Mouse (Mus musculus) ovary, postnatal 10 days (tissue): ENCODE results near the gene Phactr2.

Experiments used
- DNase-seq: peaks from one replicate; pipeline ENCODE4 v3.0.0; 2022; ENCODE audit warnings: low spot score

The Phactr2 gene

DNA sequence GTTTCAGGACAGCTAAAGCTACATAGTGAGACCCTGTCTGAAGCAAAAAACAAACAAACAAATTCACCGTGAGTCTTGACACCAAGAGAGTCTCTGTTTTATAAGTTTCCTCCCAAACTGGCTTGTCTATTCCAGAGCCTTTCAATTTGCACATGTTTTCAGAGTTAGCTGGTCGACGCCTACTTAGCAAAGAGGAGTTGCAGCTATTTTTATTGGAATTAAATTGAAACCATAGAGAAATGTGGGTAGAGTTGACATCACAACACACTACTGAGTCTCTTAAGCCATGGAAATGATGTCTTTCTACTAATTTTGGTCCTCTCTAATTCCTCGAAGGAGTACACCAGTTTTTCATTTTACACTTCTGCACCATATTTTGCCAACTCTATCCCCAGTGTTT, 313.3 kb downstream of the Phactr2 start:
- DNase-seq = no peak
